Mouse (Mus musculus) midbrain, embryonic 11.5 days (tissue): ENCODE measurements around the gene Naa40. TPM values are rescaled to one million over a fixed set of nuclear protein-coding genes. Genes with fewer than 3 reads are reported as not detected.
A peak's percentile ranks its signal among the peaks of the same experiment; 100 is the strongest.

Experiments used
- ATAC-seq: fragments of 200-750 bp; cut with Nextera tagmentation; 2 replicates; pipeline ENCODE4 v1.8.0; 2017; ENCODE audit warnings: moderate TSS enrichment, moderate library complexity; ENCODE audit not compliant: low FRiP score
- DNase-seq: peaks from one replicate; pipeline ENCODE4 v3.0.0; 2015; ENCODE audit warnings: low spot score; ENCODE audit errors: missing footprints
- H3K27ac ChIP-seq: fragments of 300-500 bp; sonication (generic); 2 replicates; pipeline ENCODE4 v1.5.1; 2014; ENCODE audit warnings: low read depth, low read length
- H3K27me3 ChIP-seq: fragments of 300-500 bp; sonication (generic); 2 replicates; pipeline ENCODE4 v1.6.1; 2014; ENCODE audit warnings: mild to moderate bottlenecking, low read length, moderate library complexity, mixed read lengths; ENCODE audit not compliant: control insufficient read depth, insufficient read depth
- H3K36me3 ChIP-seq: fragments of 300-500 bp; sonication (generic); 2 replicates; pipeline ENCODE4 v1.6.1; 2014; ENCODE audit warnings: mild to moderate bottlenecking, low read length, moderate library complexity, mixed read lengths; ENCODE audit not compliant: control insufficient read depth, insufficient read depth
- H3K4me1 ChIP-seq: fragments of 300-500 bp; sonication (generic); 2 replicates; pipeline ENCODE4 v1.6.1; 2014; ENCODE audit warnings: low read length; ENCODE audit not compliant: control insufficient read depth, insufficient read depth
- H3K4me2 ChIP-seq: fragments of 300-500 bp; sonication (generic); 2 replicates; pipeline ENCODE4 v1.6.1; 2014; ENCODE audit warnings: mild to moderate bottlenecking, moderate library complexity
- H3K4me3 ChIP-seq: fragments of 300-500 bp; sonication (generic); 2 replicates; pipeline ENCODE4 v1.5.1; 2014; ENCODE audit warnings: low read depth, low read length
- H3K9ac ChIP-seq: fragments of 300-500 bp; sonication (generic); 2 replicates; pipeline ENCODE4 v1.6.1; 2014; ENCODE audit warnings: low read length
- H3K9me3 ChIP-seq: fragments of 300-500 bp; sonication (generic); 2 replicates; pipeline ENCODE4 v1.6.1; 2016; ENCODE audit warnings: low read length; ENCODE audit not compliant: control insufficient read depth
- WGBS: fragments of 180-500 bp; shearing (Covaris S2); extraction: QIAGEN DNeasy Blood & Tissue Kit; methylation state at CpG from one replicate; pipeline ENCODE4 v1.1.7; 2014; 5-methylcytosine and 5-hydroxymethylcytosine counted together
- polyA plus RNA-seq: library from polyadenylated mRNA; unstranded; fragments of >200 nt; fragmentation: Nextera tagmentation; extraction: Ambion mirVana; gene quantifications from 2 replicates; pipeline ENCODE4 v1.2.1, GENCODE M21; 2014

The Naa40 gene
- polyA plus RNA-seq, 1 experiment from 2014 or later, result 103 TPM

- no peak overlapping the region for H3K4me3 ChIP-seq
Observed at GRCm38 (mm10) chr19:7276053-7276659, 35.2 kb upstream of the Naa40 start.

GRCm38 (mm10) chr19:7275131-7275789, 34.3 kb upstream of the Naa40 start:
- Histone ChIP-seq H3K4me3 (no peak overlapping the region), H3K27me3 (no peaks in the 10 kb centered on the region), H3K9ac (no peak overlapping the region), H3K4me1 (peaks cover 47% of the 10 kb centered on the region), H3K4me2 (no peak overlapping the region), H3K36me3 (peaks cover 59% of the 10 kb centered on the region), H3K27ac (peak overlapping the region; percentile 30; the same call in 1 of the 2 replicates), H3K9me3 (no peaks in the 10 kb centered on the region)
- DNase-seq (no peak), ATAC-seq (no peak)
- WGBS, result 63% methylated on average over 7 of the region's 7 CpGs

More at GRCm38 (mm10) chr19:7276053-7276659, 35.2 kb upstream of the Naa40 start:
- Histone ChIP-seq H3K27ac (peak overlapping the region; percentile 49), H3K4me1 (peaks cover 39% of the 10 kb centered on the region), H3K9me3 (no peaks in the 10 kb centered on the region), H3K36me3 (peaks cover 51% of the 10 kb centered on the region), H3K4me2 (no peak overlapping the region), H3K27me3 (no peaks in the 10 kb centered on the region), H3K9ac (peak overlapping the region; percentile 25; the same call in 1 of the 2 replicates)
- 44% methylated on average over 7 of the region's 7 CpGs for WGBS
- DNase-seq (no peak), ATAC-seq (peak; percentile 56)

GRCm38 (mm10) chr19:7274326-7274990, 33.5 kb upstream of the Naa40 start:
- Histone ChIP-seq H3K4me2 (no peak overlapping the region), H3K9ac (no peak overlapping the region), H3K27ac (no peak overlapping the region), H3K36me3 (peaks cover 56% of the 10 kb centered on the region), H3K4me3 (no peak overlapping the region), H3K9me3 (no peaks in the 10 kb centered on the region), H3K27me3 (no peaks in the 10 kb centered on the region), H3K4me1 (peaks cover 53% of the 10 kb centered on the region)
- 85% methylated on average over 13 of the region's 13 CpGs for WGBS
- DNase-seq, result no peak
- no peak for ATAC-seq

GRCm38 (mm10) chr19:7273486-7273885, 32.5 kb upstream of the Naa40 start:
- ATAC-seq, result no peak
- Histone ChIP-seq H3K9me3 (no peaks in the 10 kb centered on the region), H3K9ac (no peak overlapping the region), H3K4me1 (peaks cover 53% of the 10 kb centered on the region), H3K4me3 (no peak overlapping the region), H3K36me3 (peaks cover 56% of the 10 kb centered on the region), H3K4me2 (no peak overlapping the region), H3K27ac (no peak overlapping the region), H3K27me3 (no peaks in the 10 kb centered on the region)
- no peak for DNase-seq
- 94% methylated on average over 4 of the region's 4 CpGs for WGBS

GRCm38 (mm10) chr19:7269290-7270044, 28.5 kb upstream of the Naa40 start:
- Histone ChIP-seq H3K4me2 (peak overlapping the region; percentile 94), H3K4me1 (peaks cover 67% of the 10 kb centered on the region), H3K27me3 (no peaks in the 10 kb centered on the region), H3K36me3 (peaks cover 42% of the 10 kb centered on the region), H3K4me3 (peak overlapping the region; percentile 81), H3K9me3 (no peaks in the 10 kb centered on the region), H3K27ac (peak overlapping the region; percentile 99), H3K9ac (peak overlapping the region; percentile 95)
- peak; percentile 92 for DNase-seq
- 13% methylated on average over 11 of the region's 11 CpGs for WGBS
- no peak for ATAC-seq

GRCm38 (mm10) chr19:7268722-7269090, 27.7 kb upstream of the Naa40 start:
- under 1% methylated on average over 30 of the region's 30 CpGs for WGBS
- peak; percentile 99 for DNase-seq
- no peaks in the 10 kb centered on the region for H3K27me3 ChIP-seq
- H3K4me1 ChIP-seq, result peaks cover 66% of the 10 kb centered on the region
- H3K4me3 ChIP-seq, result peak overlapping the region; percentile 81
- peak overlapping the region; percentile 99 for H3K27ac ChIP-seq
- H3K9me3 ChIP-seq, result no peaks in the 10 kb centered on the region
- H3K36me3 ChIP-seq, result peaks cover 34% of the 10 kb centered on the region
- peak overlapping the region; percentile 95 for H3K9ac ChIP-seq
- ATAC-seq, result peak; percentile 12; the same call in 1 of the 2 replicates
- peak overlapping the region; percentile 94 for H3K4me2 ChIP-seq

GRCm38 (mm10) chr19:7267781-7268721, 27.1 kb upstream of the Naa40 start:
- H3K9me3 ChIP-seq, result no peaks in the 10 kb centered on the region
- H3K27me3 ChIP-seq, result no peaks in the 10 kb centered on the region
- ATAC-seq, result peak; percentile 43
- H3K4me3 ChIP-seq, result peak overlapping the region; percentile 81
- peak overlapping the region; percentile 94 for H3K4me2 ChIP-seq
- peak; percentile 98 for DNase-seq
- under 1% methylated on average over 72 of the region's 97 CpGs for WGBS
- peak overlapping the region; percentile 95 for H3K9ac ChIP-seq
- peaks cover 27% of the 10 kb centered on the region for H3K36me3 ChIP-seq
- H3K4me1 ChIP-seq, result peaks cover 66% of the 10 kb centered on the region
- peak overlapping the region; percentile 99 for H3K27ac ChIP-seq

GRCm38 (mm10) chr19:7267091-7267741, 26.2 kb upstream of the Naa40 start, which contains the start of gene Rcor2:
Rcor2 (plus strand) TSS chr19:7267325.
- Histone ChIP-seq H3K4me3 (peak within 1 kb of the TSS; percentile 81), H3K9me3 (no peaks in the 10 kb centered on the region), H3K4me2 (peak within 1 kb of the TSS; percentile 94), H3K27me3 (no peaks in the 10 kb centered on the region), H3K36me3 (peaks cover 19% of the 10 kb centered on the region), H3K9ac (peak within 1 kb of the TSS; percentile 95), H3K4me1 (peaks cover 62% of the 10 kb centered on the region), H3K27ac (peak within 1 kb of the TSS; percentile 99)
- 0% methylated on average over 22 of the region's 28 CpGs for WGBS
- DNase-seq (peak; percentile 98), ATAC-seq (peak; percentile 71)
